Mouse (Mus musculus): ENCODE measurements around the gene Elavl1.

- TF ChIP-seq CTCF (IDR thresholded peaks at IDR 0.05; ENCODE audit: control insufficient read depth, insufficient read depth, insufficient replicate concordance, low read depth, low read length) (no peak), POLR2A (IDR thresholded peaks at IDR 0.05; ENCODE audit: control insufficient read depth, low read depth, low read length) (no peak)
Observed at GRCm38 (mm10) chr8:4292738-4293137, 32.5 kb downstream of the Elavl1 start.
